Mouse (Mus musculus) neural tube, embryonic 15.5 days (tissue): ENCODE measurements around the gene Fermt2. TPM values are rescaled to one million over a fixed set of nuclear protein-coding genes. Genes with fewer than 3 reads are reported as not detected.
"Not testable (repeated sequence)": the region's sequence is repeated elsewhere in the genome, so short reads cannot be mapped to it uniquely, and the experiment has no call there.

Source experiments
- ATAC-seq: fragments of 200-750 bp; cut with Nextera tagmentation; 2 replicates; pipeline ENCODE4 v1.8.0; 2017; ENCODE audit warnings: mild to moderate bottlenecking, moderate TSS enrichment, moderate library complexity; ENCODE audit not compliant: low FRiP score
- H3K27ac ChIP-seq: fragments of 300-500 bp; sonication (generic); replicated peaks from 2 replicates; pipeline ENCODE4 v1.5.1; 2015; ENCODE audit warnings: mild to moderate bottlenecking, inconsistent platforms
- H3K27me3 ChIP-seq: fragments of 300-500 bp; sonication (generic); replicated peaks from 2 replicates; pipeline ENCODE4 v1.6.1; 2015; ENCODE audit warnings: inconsistent platforms
- H3K36me3 ChIP-seq: fragments of 300-500 bp; sonication (generic); 2 replicates; pipeline ENCODE4 v1.6.1; 2015; ENCODE audit warnings: inconsistent platforms
- H3K4me1 ChIP-seq: fragments of 300-500 bp; sonication (generic); 2 replicates; pipeline ENCODE4 v1.6.1; 2015; ENCODE audit warnings: inconsistent platforms
- H3K4me2 ChIP-seq: fragments of 300-500 bp; sonication (generic); 2 replicates; pipeline ENCODE4 v1.6.1; 2015; ENCODE audit warnings: inconsistent platforms, mild to moderate bottlenecking, moderate library complexity
- H3K4me3 ChIP-seq: fragments of 300-500 bp; sonication (generic); replicated peaks from 2 replicates; pipeline ENCODE4 v1.5.1; 2015; ENCODE audit warnings: mild to moderate bottlenecking, inconsistent platforms
- H3K9ac ChIP-seq: fragments of 300-500 bp; sonication (generic); replicated peaks from 2 replicates; pipeline ENCODE4 v1.6.1; 2015; ENCODE audit warnings: mild to moderate bottlenecking, inconsistent platforms
- H3K9me3 ChIP-seq: fragments of 300-500 bp; sonication (generic); replicated peaks from 2 replicates; pipeline ENCODE4 v1.6.1; 2016; ENCODE audit warnings: inconsistent platforms
- WGBS: fragments of 180-500 bp; shearing (Covaris S2); methylation state at CpG from one replicate; pipeline ENCODE4 v1.1.7; 2015; ENCODE audit warnings: mixed read lengths; 5-methylcytosine and 5-hydroxymethylcytosine counted together
- polyA plus RNA-seq: library from polyadenylated mRNA; unstranded; fragments of >200 nt; fragmentation: Nextera tagmentation; extraction: Ambion mirVana; gene quantifications from 2 replicates; pipeline ENCODE4 v1.2.1, GENCODE M21; 2015

The Fermt2 gene
- polyA plus RNA-seq, 1 experiment from 2014 or later, result 78.7 TPM

GRCm38 (mm10) chr14:45507032-45507431 lies 22.9 kb downstream of the Fermt2 start:
- Histone ChIP-seq H3K27me3 (no peaks in the 10 kb centered on the region), H3K9me3 (no peaks in the 10 kb centered on the region), H3K36me3 (peaks cover 4% of the 10 kb centered on the region; the same call in 1 of the 2 replicates), H3K9ac (no peak overlapping the region), H3K27ac (peak overlapping the region; percentile 56), H3K4me1 (peaks cover 32% of the 10 kb centered on the region), H3K4me3 (no peak overlapping the region), H3K4me2 (no peak overlapping the region)
- WGBS, result 12% methylated on average over 6 of the region's 6 CpGs
- no peak for ATAC-seq

DNA sequence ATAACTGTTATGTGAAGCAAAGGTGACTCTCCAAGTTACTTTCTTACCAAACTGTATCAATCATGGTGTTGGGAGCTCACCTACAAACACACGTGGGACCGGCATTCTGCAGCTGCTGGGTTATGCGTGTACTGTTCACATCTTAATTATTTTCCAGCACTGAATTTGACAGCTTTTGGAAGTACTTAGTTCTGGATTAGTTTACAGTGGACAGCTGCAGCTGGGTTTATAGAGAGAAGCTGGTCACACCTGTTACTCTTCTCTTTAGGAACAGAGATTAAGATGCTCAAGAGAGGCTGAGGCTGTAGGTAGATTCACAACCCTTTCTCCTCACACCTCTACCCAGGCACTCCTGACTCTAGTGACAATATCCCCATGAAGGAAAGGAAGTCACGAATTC lies 23.8 kb downstream of the Fermt2 start:
- H3K27ac ChIP-seq, result peak overlapping the region; percentile 56; the same call in 1 of the 2 replicates
- no peaks in the 10 kb centered on the region for H3K9me3 ChIP-seq
- H3K36me3 ChIP-seq, result peaks cover 4% of the 10 kb centered on the region; the same call in 1 of the 2 replicates
- no peaks in the 10 kb centered on the region for H3K27me3 ChIP-seq
- ATAC-seq, result no peak
- no peak overlapping the region for H3K4me2 ChIP-seq
- no peak overlapping the region for H3K4me3 ChIP-seq
- 96% methylated on average over 4 of the region's 4 CpGs for WGBS
- H3K9ac ChIP-seq, result no peak overlapping the region
- peaks cover 32% of the 10 kb centered on the region for H3K4me1 ChIP-seq

DNA sequence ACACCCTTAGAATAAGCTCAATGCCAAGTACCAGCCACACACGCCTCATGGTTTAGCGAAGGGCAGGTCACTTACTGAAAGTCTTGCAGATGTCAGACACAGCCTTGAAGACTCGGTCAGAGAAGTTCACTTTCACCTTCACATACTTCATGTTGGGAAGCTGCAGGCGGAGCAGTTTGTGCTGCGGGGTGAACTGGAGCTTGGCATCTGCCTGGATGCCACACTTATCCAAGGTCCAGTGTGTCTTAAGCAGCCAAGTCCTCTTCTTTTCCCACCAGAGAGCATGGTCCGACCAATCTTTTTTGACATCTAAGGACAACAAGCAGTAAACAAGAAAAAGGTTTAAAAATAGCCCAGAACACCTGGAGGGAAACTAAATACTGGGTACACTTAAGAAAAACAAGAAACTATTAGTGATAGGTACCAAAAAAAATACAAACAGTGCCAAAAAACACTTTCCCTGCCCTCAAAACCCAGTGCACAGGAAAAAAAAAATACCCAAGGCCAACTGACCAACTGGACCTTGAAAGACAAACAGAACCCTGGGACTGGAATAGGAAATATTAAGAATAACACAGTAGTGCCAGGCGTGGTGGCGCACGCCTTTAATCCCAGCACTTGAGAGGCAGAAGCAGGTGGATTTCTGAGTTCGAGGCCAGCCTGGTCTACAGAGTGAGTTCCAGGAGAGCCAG lies 25.4 kb downstream of the Fermt2 start:
- H3K27me3 ChIP-seq, result no peaks in the 10 kb centered on the region
- H3K4me1 ChIP-seq, result peaks cover 32% of the 10 kb centered on the region
- ATAC-seq, result no peak
- H3K4me2 ChIP-seq, result no peak overlapping the region
- H3K4me3 ChIP-seq, result no peak overlapping the region
- no peak overlapping the region for H3K9ac ChIP-seq
- H3K9me3 ChIP-seq, result no peaks in the 10 kb centered on the region
- H3K36me3 ChIP-seq, result peaks cover 4% of the 10 kb centered on the region; the same call in 1 of the 2 replicates
- WGBS, result 95% methylated on average over 10 of the region's 10 CpGs
- no peak overlapping the region for H3K27ac ChIP-seq

- H3K4me3 ChIP-seq, result no peak overlapping the region
- ATAC-seq, result no peak
- no peaks in the 10 kb centered on the region for H3K27me3 ChIP-seq
- no peak overlapping the region for H3K27ac ChIP-seq
- 76% methylated on average over 3 of the region's 3 CpGs for WGBS
- H3K4me2 ChIP-seq, result no peak overlapping the region
- H3K36me3 ChIP-seq, result peaks cover 4% of the 10 kb centered on the region; the same call in 1 of the 2 replicates
- no peak overlapping the region for H3K9ac ChIP-seq
- no peaks in the 10 kb centered on the region for H3K9me3 ChIP-seq
- peaks cover 27% of the 10 kb centered on the region for H3K4me1 ChIP-seq
Observed at GRCm38 (mm10) chr14:45503934-45504333, 26.0 kb downstream of the Fermt2 start.

- Histone ChIP-seq H3K4me3 (no peak overlapping the region), H3K9me3 (no peaks in the 10 kb centered on the region), H3K4me1 (peaks cover 3% of the 10 kb centered on the region; the same call in 1 of the 2 replicates), H3K4me2 (no peak overlapping the region), H3K27ac (0 out of 2 replicates have a peak overlapping the region, but pooled peaks have one; percentile 15), H3K36me3 (peaks cover 6% of the 10 kb centered on the region), H3K9ac (no peak overlapping the region), H3K27me3 (no peaks in the 10 kb centered on the region)
- no peak; the same call in 1 of the 2 replicates for ATAC-seq
- WGBS, result 71% methylated on average over 11 of the region's 11 CpGs
Observed at GRCm38 (mm10) chr14:45500052-45500451, 29.9 kb downstream of the Fermt2 start.

DNA sequence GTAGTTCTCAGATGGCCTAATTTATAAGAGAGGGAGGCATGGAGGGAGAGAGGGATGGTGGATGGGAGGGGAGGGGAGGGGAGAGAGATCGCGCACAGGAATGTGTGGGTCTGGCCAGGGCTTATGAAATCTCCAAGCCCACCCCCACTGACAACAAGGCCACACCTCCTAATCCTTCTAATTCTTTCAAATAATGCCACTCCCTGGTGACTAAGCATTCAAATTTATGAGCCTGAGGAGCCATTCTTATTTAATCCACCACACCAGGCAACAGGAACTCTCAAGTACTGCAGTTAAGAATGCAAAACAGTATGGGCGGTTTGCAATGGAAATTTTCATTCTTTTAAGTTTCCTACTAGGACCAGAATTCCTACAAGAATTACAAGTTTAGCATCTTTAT lies 32.8 kb downstream of the Fermt2 start:
- no peaks in the 10 kb centered on the region for H3K27me3 ChIP-seq
- no peak overlapping the region for H3K4me2 ChIP-seq
- no peak overlapping the region for H3K4me3 ChIP-seq
- 97% methylated on average over 3 of the region's 3 CpGs for WGBS
- H3K4me1 ChIP-seq, result peaks cover 3% of the 10 kb centered on the region; the same call in 1 of the 2 replicates
- no peaks in the 10 kb centered on the region for H3K9me3 ChIP-seq
- ATAC-seq, result no peak
- H3K36me3 ChIP-seq, result peaks cover 2% of the 10 kb centered on the region; the same call in 1 of the 2 replicates
- no peak overlapping the region for H3K9ac ChIP-seq
- no peak overlapping the region for H3K27ac ChIP-seq

DNA sequence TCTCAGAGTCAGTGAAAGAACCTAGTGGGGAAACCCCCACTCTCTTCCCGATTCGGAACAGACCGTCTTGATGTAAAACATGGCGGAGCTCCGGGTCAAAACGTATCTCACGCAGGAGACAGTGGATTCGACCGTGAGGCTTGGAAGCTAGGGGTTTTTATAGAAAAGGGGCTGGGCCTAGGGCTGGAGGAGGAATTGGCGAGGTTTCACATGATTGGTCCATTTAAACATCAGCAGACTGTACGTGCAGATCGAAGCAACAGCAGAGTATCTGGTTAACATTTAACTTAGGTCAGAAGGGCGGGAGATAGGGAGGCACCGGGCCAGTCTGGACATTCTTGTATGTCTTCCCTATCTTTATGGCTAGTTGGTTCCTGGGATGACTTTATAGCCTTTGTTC lies 34.1 kb downstream of the Fermt2 start:
- not testable (repeated sequence) for H3K27me3 ChIP-seq, ATAC-seq, H3K27ac ChIP-seq, H3K4me1 ChIP-seq, H3K4me2 ChIP-seq, H3K4me3 ChIP-seq, H3K36me3 ChIP-seq, H3K9ac ChIP-seq, H3K9me3 ChIP-seq
- 90% methylated on average over 14 of the region's 14 CpGs for WGBS

DNA sequence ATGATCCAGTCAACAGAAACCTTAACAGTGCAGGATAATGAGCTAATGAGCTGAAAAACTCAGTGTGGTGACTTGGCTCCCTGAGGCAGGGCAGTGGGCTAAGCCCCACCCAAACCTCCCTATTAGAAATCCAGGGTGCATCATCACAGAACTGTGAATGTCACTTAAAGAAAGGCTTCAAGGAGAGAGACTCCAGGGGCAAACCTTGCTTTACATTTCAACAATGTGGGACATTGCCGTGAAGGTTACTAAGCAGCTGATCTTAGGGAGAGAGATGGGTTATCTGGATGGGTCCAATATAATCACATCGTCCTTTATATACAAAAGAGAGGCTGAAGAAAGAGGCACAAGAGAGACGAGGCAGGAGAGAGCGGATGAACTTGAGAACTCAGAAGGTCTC lies 36.0 kb downstream of the Fermt2 start:
- 94% methylated on average over 4 of the region's 4 CpGs for WGBS
- H3K36me3 ChIP-seq, result peaks cover 2% of the 10 kb centered on the region; the same call in 1 of the 2 replicates
- H3K9ac ChIP-seq, result no peak overlapping the region
- no peaks in the 10 kb centered on the region for H3K27me3 ChIP-seq
- ATAC-seq, result no peak
- H3K4me3 ChIP-seq, result no peak overlapping the region
- H3K9me3 ChIP-seq, result no peaks in the 10 kb centered on the region
- no peak overlapping the region for H3K27ac ChIP-seq
- 0 out of 2 replicates have a peak, but pooled peaks cover 3% of the 10 kb centered on the region for H3K4me1 ChIP-seq
- no peak overlapping the region for H3K4me2 ChIP-seq

- Histone ChIP-seq H3K4me3 (no peak overlapping the region), H3K27me3 (no peaks in the 10 kb centered on the region), H3K36me3 (peaks cover 2% of the 10 kb centered on the region; the same call in 1 of the 2 replicates), H3K27ac (no peak overlapping the region), H3K4me1 (0 out of 2 replicates have a peak, but pooled peaks cover 3% of the 10 kb centered on the region), H3K9me3 (no peaks in the 10 kb centered on the region), H3K4me2 (no peak overlapping the region), H3K9ac (no peak overlapping the region)
- ATAC-seq, result no peak
- WGBS, result 92% methylated on average over 4 of the region's 4 CpGs
Observed at GRCm38 (mm10) chr14:45492668-45493067, 37.2 kb downstream of the Fermt2 start.

- Histone ChIP-seq H3K27ac (no peak overlapping the region), H3K9ac (no peak overlapping the region), H3K27me3 (no peaks in the 10 kb centered on the region), H3K9me3 (no peaks in the 10 kb centered on the region), H3K36me3 (peaks cover 2% of the 10 kb centered on the region; the same call in 1 of the 2 replicates), H3K4me2 (no peak overlapping the region), H3K4me1 (0 out of 2 replicates have a peak, but pooled peaks cover 3% of the 10 kb centered on the region), H3K4me3 (no peak overlapping the region)
- WGBS, result 86% methylated on average over 4 of the region's 4 CpGs
- no peak for ATAC-seq
Observed at GRCm38 (mm10) chr14:45492038-45492437, 37.9 kb downstream of the Fermt2 start.

DNA sequence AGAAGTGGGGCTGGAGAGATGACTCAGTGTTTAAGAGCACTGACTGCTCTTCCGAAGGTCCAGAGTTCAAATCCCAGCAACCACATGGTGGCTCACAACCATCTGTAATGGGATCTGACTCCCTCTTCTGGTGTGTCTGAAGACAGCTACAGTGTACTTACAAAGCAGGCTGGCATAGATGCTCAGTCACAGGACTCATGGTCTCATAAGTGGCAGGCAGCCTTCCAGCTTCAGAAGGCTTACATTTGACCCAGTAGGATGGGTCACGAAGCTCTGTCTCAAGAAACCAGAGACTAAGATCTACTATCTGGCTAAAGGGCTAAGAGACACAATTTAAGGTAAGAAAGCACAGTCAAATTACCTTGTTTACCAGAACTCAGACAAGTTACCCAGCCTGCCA lies 42.7 kb downstream of the Fermt2 start:
- not testable (repeated sequence) for H3K4me1 ChIP-seq, H3K27me3 ChIP-seq, H3K4me3 ChIP-seq, H3K4me2 ChIP-seq, H3K27ac ChIP-seq, ATAC-seq, H3K9me3 ChIP-seq, H3K9ac ChIP-seq, H3K36me3 ChIP-seq
- WGBS, result 98% methylated on average over 2 of the region's 2 CpGs

GRCm38 (mm10) chr14:45483361-45483760 lies 46.6 kb downstream of the Fermt2 start:
- H3K27me3 ChIP-seq, H3K9ac ChIP-seq, H3K4me3 ChIP-seq, ATAC-seq, H3K9me3 ChIP-seq, H3K27ac ChIP-seq, H3K4me1 ChIP-seq, H3K4me2 ChIP-seq: not testable (repeated sequence)
- peaks cover 22% of the 10 kb centered on the region for H3K36me3 ChIP-seq
- WGBS, result 96% methylated on average over 11 of the region's 11 CpGs
